Mouse (Mus musculus): Measurements from ENCODE around the gene Harbi1.

DNA sequence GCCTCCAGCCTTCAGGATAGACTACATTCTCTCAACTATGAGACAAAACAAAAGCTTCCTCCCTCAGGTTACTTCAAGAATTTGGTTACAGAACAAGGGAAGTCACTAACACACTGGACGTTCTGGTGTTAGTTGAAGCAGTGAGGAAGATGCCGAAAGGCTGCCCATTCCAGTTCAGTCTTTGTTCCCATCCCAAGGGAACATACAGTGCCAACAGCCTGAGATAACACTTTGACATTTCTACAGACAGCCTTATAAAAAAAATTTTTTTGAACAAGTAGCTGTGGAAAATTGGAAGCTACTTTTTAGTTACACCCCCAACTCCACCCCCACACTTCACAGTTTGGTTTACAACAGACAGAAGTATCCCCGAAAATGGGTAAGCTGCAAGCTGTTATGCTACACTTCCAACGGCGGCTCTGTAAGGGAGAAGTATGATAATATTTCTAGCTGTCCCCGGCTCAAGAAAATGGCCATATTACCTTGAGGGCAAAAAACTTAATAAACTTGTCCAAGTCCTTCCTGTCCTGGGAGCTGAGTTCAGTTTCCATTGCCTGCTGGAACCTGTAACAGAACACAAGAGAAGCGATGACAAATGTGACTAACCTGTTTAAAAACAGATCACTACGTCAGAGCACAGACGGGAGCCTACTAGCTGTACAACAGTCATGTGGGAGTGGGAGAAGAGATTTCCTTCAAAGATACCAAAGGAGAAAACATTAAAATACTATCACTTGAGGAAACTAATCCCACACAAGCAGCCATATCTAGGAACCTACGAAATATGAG is 15.0 kb upstream of the Harbi1 start:
- TF ChIP-seq POLR2A (IDR thresholded peaks at IDR 0.05; ENCODE audit: low read depth, low read length) = no peak
- no peak for TF ChIP-seq CTCF (conservative IDR thresholded peaks at IDR 0.05; ENCODE audit: insufficient read depth, insufficient read length, low read depth, low read length)

Data from kidney, adult 2 months (tissue).